Comparison of ENCODE assay signal across 10 mouse cellular contexts in the genomic region with DNA sequence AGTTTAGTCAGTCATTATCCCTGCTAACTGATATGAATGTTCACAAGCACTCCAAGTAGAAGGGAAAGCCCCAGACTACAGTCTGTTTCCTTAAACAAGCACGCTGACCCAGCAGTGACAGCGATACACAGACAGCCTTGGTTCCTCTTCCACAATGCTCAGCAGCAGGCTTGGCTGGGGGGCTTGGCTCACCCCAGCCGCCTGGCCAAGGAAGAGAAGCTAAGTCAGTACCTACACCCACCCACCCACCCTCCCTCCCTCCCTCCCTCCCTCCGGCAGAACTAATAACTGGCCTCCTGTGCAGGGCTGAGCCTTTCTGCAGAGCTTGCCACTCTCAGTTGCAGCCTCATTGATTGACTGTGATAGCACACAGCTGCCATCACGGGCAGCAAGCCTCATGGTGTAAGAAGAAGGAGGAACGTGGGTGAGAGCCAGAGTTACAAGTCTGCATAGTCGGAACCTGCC. TPM values are rescaled to one million over a fixed set of nuclear protein-coding genes. Genes with fewer than 3 reads are reported as not detected.
A peak's percentile ranks its signal among the peaks of the same experiment; 100 is the strongest.
DNase-seq lines count a peak whose midpoint lies in the region; ATAC-seq and TF ChIP-seq lines count a peak whose summit lies in the region.
"Had no signal": no experiment of that assay in that cellular context is flagged by ENCODE, and none has a peak within 500 bp of the region (broad histone marks: within the 10 kb centered on the region; RNA-seq: fewer than 3 reads in every experiment).

No protein-coding gene starts in this region.

- intact Hi-C loops in heart, adult 2 months (cut with DNase I) = no loop called here
- intact Hi-C loops in heart, postnatal 25 days (cut with DNase I) = no loop called here

- ATAC-seq in forebrain, embryonic 14.5 days = peak; percentile 77
- no peak for ATAC-seq in erythroblast, adult 5-6 weeks (replicated peaks; ENCODE audit: low FRiP score, poor library complexity, severe bottlenecking)

- no peak for TF ChIP-seq EP300 in heart, adult 2 months (IDR thresholded peaks at IDR 0.05; ENCODE audit: insufficient read depth, low read depth, low read length)

- no peak overlapping the region for H3K4me3 ChIP-seq in heart, adult 2 months
- H3K4me3 ChIP-seq in forebrain, embryonic 14.5 days (ENCODE audit: low read depth, low read length) = no peak overlapping the region
- H3K4me3 ChIP-seq: embryonic facial prominence, embryonic 15.5 days had no signal

- peak in 1 of 2 experiments; percentile 53 for DNase-seq in heart, adult 2 months
- no peak for DNase-seq in heart, postnatal 25 days (ENCODE audit: low spot score)
- peak; percentile 58 for DNase-seq in A20 (ENCODE audit: low read depth, low spot score)
- peak; percentile 71 for DNase-seq in forebrain, embryonic 14.5 days (ENCODE audit: low spot score)
- DNase-seq in layer of hippocampus, postnatal 10 days (ENCODE audit: low spot score in 2 of 2) = peak; percentile 49
- DNase-seq in retina, postnatal 1 day = peak; percentile 44
- no peak for DNase-seq in adrenal gland, adult (ENCODE audit: inconsistent age in 2 of 2, low spot score in 1 of 2)

- no peaks in the 10 kb centered on the region for H3K9me3 ChIP-seq in forebrain, embryonic 14.5 days (replicated peaks; ENCODE audit: control insufficient read depth, low read length)
- H3K9me3 ChIP-seq: embryonic facial prominence, embryonic 15.5 days had no signal

- H3K36me3 ChIP-seq in heart, adult 2 months (ENCODE audit: control insufficient read depth, insufficient read depth, low read length) = peaks cover 11% of the 10 kb centered on the region
- no peaks in the 10 kb centered on the region for H3K36me3 ChIP-seq in forebrain, embryonic 14.5 days (ENCODE audit: control insufficient read depth, insufficient read depth, low read length)

- no peak for TF ChIP-seq CTCF in heart, adult 2 months (IDR thresholded peaks at IDR 0.05)

- H3K27ac ChIP-seq in heart, adult 2 months = peak overlapping the region; percentile 11
- peak overlapping the region; percentile 54; the same call in 1 of the 2 replicates for H3K27ac ChIP-seq in forebrain, embryonic 14.5 days (ENCODE audit: low read depth, low read length)
- H3K27ac ChIP-seq: embryonic facial prominence, embryonic 15.5 days; liver, embryonic 14.5 days had no signal

- WGBS in heart, adult 2 months = 16% methylated on average over 7 of the region's 7 CpGs
- 23% methylated on average over 6 of the region's 7 CpGs for WGBS in forebrain, embryonic 14.5 days

- H3K79me2 ChIP-seq in heart, adult 2 months (replicated peaks; ENCODE audit: control insufficient read depth, insufficient read depth, low read length) = 0 out of 2 replicates have a peak, but pooled peaks cover 1% of the 10 kb centered on the region

- H3K9ac ChIP-seq in heart, adult 2 months (ENCODE audit: low read depth, low read length) = no peak overlapping the region
- H3K9ac ChIP-seq in forebrain, embryonic 14.5 days (ENCODE audit: low read length) = no peak overlapping the region
- H3K9ac ChIP-seq: embryonic facial prominence, embryonic 15.5 days; liver, embryonic 14.5 days had no signal

- peaks cover 27% of the 10 kb centered on the region for H3K4me1 ChIP-seq in heart, adult 2 months (ENCODE audit: control insufficient read depth, insufficient read depth, low read length)
- H3K4me1 ChIP-seq in forebrain, embryonic 14.5 days (ENCODE audit: control insufficient read depth, insufficient read depth, low read length) = peaks cover 18% of the 10 kb centered on the region
- H3K4me1 ChIP-seq: embryonic facial prominence, embryonic 15.5 days had no signal

- no peak overlapping the region for H3K4me2 ChIP-seq in forebrain, embryonic 14.5 days (ENCODE audit: low read length)
- H3K4me2 ChIP-seq: embryonic facial prominence, embryonic 15.5 days had no signal

- TF ChIP-seq POLR2A in heart, adult 2 months (IDR thresholded peaks at IDR 0.05; ENCODE audit: insufficient read depth, low read depth, low read length) = no peak

- no peaks in the 10 kb centered on the region for H3K27me3 ChIP-seq in heart, adult 2 months (ENCODE audit: control insufficient read depth, insufficient read depth, low read length)
- H3K27me3 ChIP-seq in forebrain, embryonic 14.5 days (replicated peaks; ENCODE audit: control insufficient read depth, insufficient read depth, low read length) = no peaks in the 10 kb centered on the region
- H3K27me3 ChIP-seq: embryonic facial prominence, embryonic 15.5 days had no signal

RNA-seq across cellular contexts. Expression of a gene that starts 38.5 kb away (rescaled TPM):
- total RNA-seq in heart, adult 2 months (2021) = 10 to 100 TPM; 27.0 to 29.0 TPM
- polyA plus RNA-seq in heart, adult 2 months (2012; rRNA removed) = 15.3 and 32.0 TPM in 2 replicates
- 10 to 100 TPM; 30.8 to 32.3 TPM for total RNA-seq in heart, postnatal 25 days (2021)
- 12.6 and 12.9 TPM in 2 replicates for polyA plus RNA-seq in forebrain, embryonic 14.5 days (2014; fragmentation: Nextera tagmentation; extraction: Ambion mirVana)
- 10 to 100 TPM; 45.2 to 54.6 TPM for total RNA-seq in layer of hippocampus, postnatal 10 days (2021)
- total RNA-seq in erythroblast, adult 5-6 weeks (2015; ENCODE audit: low replicate concordance) = not detected in 2 replicates
- 0.85 TPM in 1 of 2 replicates, not detected in the other for total RNA-seq in erythroblast, adult 5-6 weeks (2017; ENCODE audit: low replicate concordance)

Comparison
In these comparisons a context has a peak if more than half of its experiments do, and no peak if none do; other contexts are left out.
1. DNase-seq: peak in A20 (single experiment), forebrain, embryonic 14.5 days (single experiment), layer of hippocampus, postnatal 10 days (2 of 2) and retina, postnatal 1 day (single experiment); none in heart, postnatal 25 days (single experiment) and adrenal gland, adult (0 of 2).
2. RNA of a gene that starts 38.5 kb away (total RNA-seq): 45.2 to 54.6 TPM in layer of hippocampus, postnatal 10 days, 30.8 to 32.3 TPM in heart, postnatal 25 days and 27.0 to 29.0 TPM in heart, adult 2 months; 0.85 TPM in erythroblast, adult 5-6 weeks; every median in the first group is over 10 times any median in the second.